Mouse (Mus musculus) megakaryocyte, embryonic 14.5 days (primary cell): ENCODE measurements around the gene Pigm.

Experiments used
- FLI1 ChIP-seq: IDR thresholded peaks from 2 replicates; pipeline ENCODE4 v1.6.1; 2012; ENCODE audit warnings: low read length, inconsistent platforms, mixed read lengths
- GATA1 ChIP-seq: IDR thresholded peaks from 3 replicates; pipeline ENCODE4 v1.6.1; 2012; ENCODE audit warnings: mixed read lengths, low read length, inconsistent platforms, borderline replicate concordance

GRCm38 (mm10) chr1:172328041-172328440 lies 48.3 kb upstream of the Pigm start:
- TF ChIP-seq GATA1 (no peak), FLI1 (no peak)
